Comparison of ENCODE assay signal across 8 mouse cellular contexts in the genomic region with DNA sequence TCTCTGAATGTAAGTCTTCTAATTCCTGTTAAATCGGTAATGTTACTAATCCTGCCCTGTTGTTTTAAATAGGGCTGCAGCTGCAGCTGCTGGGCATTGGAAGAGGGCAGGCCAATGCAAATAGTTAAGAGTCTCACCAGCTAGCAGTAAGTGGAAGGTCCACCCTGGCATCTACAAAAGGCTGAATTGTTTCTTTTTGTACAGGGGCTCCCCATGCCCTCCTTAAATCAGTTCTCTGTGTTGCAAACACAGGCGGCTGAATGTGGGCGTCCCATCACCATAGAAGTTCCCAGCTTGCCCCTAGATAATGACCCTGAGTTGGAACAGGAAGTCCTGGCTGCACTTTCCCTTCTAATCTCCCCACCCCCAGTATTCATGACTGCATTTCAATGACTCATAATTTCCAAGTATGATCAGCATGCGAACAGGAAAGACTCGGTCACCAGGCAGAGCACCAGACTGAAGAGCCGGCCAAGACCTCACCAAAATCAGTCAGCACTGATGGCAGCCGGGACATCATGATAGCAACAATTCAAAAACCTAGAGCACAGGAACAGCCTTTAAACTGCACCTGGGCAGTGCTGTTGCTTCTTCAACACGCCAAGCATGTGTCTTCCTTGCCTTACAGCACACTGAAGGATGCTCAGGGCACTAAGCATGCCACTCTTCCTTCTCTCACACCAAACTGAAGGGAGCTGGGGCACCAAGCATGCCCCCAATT.
DNase-seq lines count a peak whose midpoint lies in the region; ATAC-seq and TF ChIP-seq lines count a peak whose summit lies in the region.
"Had no signal": no experiment of that assay in that cellular context is flagged by ENCODE, and none has a peak within 500 bp of the region (broad histone marks: within the 10 kb centered on the region; RNA-seq: fewer than 3 reads in every experiment).

No protein-coding gene starts in this region.

- no peak for TF ChIP-seq CTCF in G1E (IDR thresholded peaks at IDR 0.05; ENCODE audit: low read depth, low read length)

- H3K27me3 ChIP-seq in G1E (ENCODE audit: insufficient read depth, low read length), result peaks cover 24% of the 10 kb centered on the region
- H3K27me3 ChIP-seq: hindbrain, embryonic 15.5 days had no signal

- peak; percentile 15; the same call in 1 of the 2 replicates for ATAC-seq in G1E (ENCODE audit: extremely low read depth, insufficient number of reproducible peaks, low FRiP score, poor library complexity, severe bottlenecking)
- ATAC-seq in granulocyte monocyte progenitor cell, adult 5-6 weeks (replicated peaks; ENCODE audit: poor library complexity, severe bottlenecking), result peak; percentile 52
- ATAC-seq in megakaryocyte, adult 5-6 weeks (ENCODE audit: poor library complexity, severe bottlenecking), result peak; percentile 65

- no peaks in the 10 kb centered on the region for H3K36me3 ChIP-seq in G1E (replicated peaks)
- H3K36me3 ChIP-seq: hindbrain, embryonic 15.5 days had no signal

- H3K9me3 ChIP-seq in G1E (replicated peaks), result no peaks in the 10 kb centered on the region
- H3K9me3 ChIP-seq: hindbrain, embryonic 15.5 days had no signal

- no peak overlapping the region for H3K4me3 ChIP-seq in G1E (ENCODE audit: low read depth, low read length)
- H3K4me3 ChIP-seq: hindbrain, embryonic 15.5 days had no signal

- peaks cover 42% of the 10 kb centered on the region for H3K4me1 ChIP-seq in G1E (ENCODE audit: insufficient read depth, low read depth, low read length)
- H3K4me1 ChIP-seq: hindbrain, embryonic 15.5 days had no signal

- DNase-seq in G1E (ENCODE audit: low spot score), result no peak
- peak; percentile 81 for DNase-seq in adrenal gland, adult 8-10 months
- DNase-seq in kidney, adult 9 months, result peak; percentile 87
- DNase-seq in cerebellum, adult 11 months, result no peak
- no peak for DNase-seq in ovary, postnatal 36 days (ENCODE audit: low spot score)

Comparison
In these comparisons a context has a peak if more than half of its experiments do, and no peak if none do; other contexts are left out.
1. ATAC-seq: peak in every context shown above with its lines; median percentile 65 in megakaryocyte, adult 5-6 weeks; 52 in granulocyte monocyte progenitor cell, adult 5-6 weeks; 15 in G1E.
2. DNase-seq: peak in adrenal gland, adult 8-10 months (single experiment) and kidney, adult 9 months (single experiment); none in G1E (single experiment), cerebellum, adult 11 months (single experiment) and ovary, postnatal 36 days (single experiment).